Mouse (Mus musculus) cerebellum, postnatal 4 days (tissue): ENCODE data around the gene 1810062G17Rik.

Source experiments
- DNase-seq, 2 experiments: peaks; one replicate each; pipeline ENCODE4 v3.0.0; 2022; ENCODE audit warnings: low spot score in 2 of 2, mixed read lengths in 1 of 2

Gene 1810062G17Rik

GRCm38 (mm10) chr3:36505306-36505705, 29.6 kb downstream of the 1810062G17Rik start:
- no peak for DNase-seq

GRCm38 (mm10) chr3:36505809-36506735, 30.3 kb downstream of the 1810062G17Rik start:
- DNase-seq = no peak

GRCm38 (mm10) chr3:36511491-36511890, 35.8 kb downstream of the 1810062G17Rik start:
- no peak for DNase-seq

- DNase-seq = no peak
Observed at GRCm38 (mm10) chr3:36516196-36516595, 40.5 kb downstream of the 1810062G17Rik start.

GRCm38 (mm10) chr3:36521073-36522060, 45.6 kb downstream of the 1810062G17Rik start, which contains the start of gene Gm11549:
Gene Gm11549, minus strand, starts transcription at chr3:36521813.
- no peak for DNase-seq

- DNase-seq = no peak
Observed at GRCm38 (mm10) chr3:36522137-36522536, 46.4 kb downstream of the 1810062G17Rik start.

- DNase-seq = no peak
Observed at GRCm38 (mm10) chr3:36524466-36524865, 48.7 kb downstream of the 1810062G17Rik start.

GRCm38 (mm10) chr3:36530345-36530744, 54.6 kb downstream of the 1810062G17Rik start:
- no peak for DNase-seq

- DNase-seq = no peak
Observed at GRCm38 (mm10) chr3:36530781-36531180, 55.0 kb downstream of the 1810062G17Rik start.

GRCm38 (mm10) chr3:36531242-36531641, 55.5 kb downstream of the 1810062G17Rik start:
- no peak for DNase-seq
